Mouse (Mus musculus) ES-Bruce4 (cell line): ENCODE data around the gene Sdc1. TPM values are rescaled to one million over a fixed set of nuclear protein-coding genes. Genes with fewer than 3 reads are reported as not detected.
A peak's percentile ranks its signal among the peaks of the same experiment; 100 is the strongest.

Experiments used
- H3K27ac ChIP-seq: 2 replicates; pipeline ENCODE4 v1.5.1; 2012; ENCODE audit warnings: low read length, inconsistent platforms; ENCODE audit not compliant: insufficient read depth
- H3K27me3 ChIP-seq: 2 replicates; pipeline ENCODE4 v1.6.1; 2012; ENCODE audit warnings: mild to moderate bottlenecking, low read length, inconsistent platforms; ENCODE audit not compliant: control insufficient read depth, poor library complexity, insufficient read depth, severe bottlenecking
- H3K36me3 ChIP-seq: 2 replicates; pipeline ENCODE4 v1.6.1; 2012; ENCODE audit warnings: inconsistent platforms, mild to moderate bottlenecking, low read length, moderate library complexity; ENCODE audit not compliant: control insufficient read depth, poor library complexity, insufficient read depth, severe bottlenecking
- H3K4me1 ChIP-seq: one replicate; pipeline ENCODE4 v1.8.1; 2011; ENCODE audit warnings: low read length; ENCODE audit not compliant: control insufficient read depth, insufficient read depth
- H3K4me3 ChIP-seq: 2 replicates; pipeline ENCODE4 v1.5.1; 2011; ENCODE audit warnings: low read depth, mild to moderate bottlenecking, low read length
- H3K9ac ChIP-seq: 2 replicates; pipeline ENCODE4 v1.6.1; 2012; ENCODE audit warnings: low read depth, mild to moderate bottlenecking, inconsistent platforms; ENCODE audit not compliant: poor library complexity, severe bottlenecking
- H3K9me3 ChIP-seq: replicated peaks from 2 replicates; pipeline ENCODE4 v1.6.1; 2012; ENCODE audit warnings: mild to moderate bottlenecking, low read length, inconsistent platforms; ENCODE audit not compliant: control insufficient read depth, poor library complexity, insufficient read depth, severe bottlenecking
- CTCF ChIP-seq: IDR thresholded peaks from one replicate; pipeline ENCODE4 v1.8.1; 2011; ENCODE audit warnings: low read depth, low read length
- EP300 ChIP-seq: IDR thresholded peaks from 2 replicates; pipeline ENCODE4 v1.6.1; 2011; ENCODE audit warnings: low read depth, low read length; ENCODE audit not compliant: insufficient read depth
- POLR2A ChIP-seq: IDR thresholded peaks from one replicate; pipeline ENCODE4 v1.8.1; 2011; ENCODE audit warnings: low read length; ENCODE audit not compliant: insufficient read depth
- polyA plus RNA-seq: library from polyadenylated mRNA; stranded (reverse); fragments of >200 nt; gene quantifications from 2 replicates; pipeline ENCODE4 v1.2.4, GENCODE M21; 2011; ENCODE audit warnings: low read depth; ENCODE audit not compliant: missing spikeins, insufficient read depth, insufficient read length

Sdc1 gene
- 41.8 and 42.8 TPM in 2 replicates for polyA plus RNA-seq

- TF ChIP-seq CTCF (peak; percentile 47), POLR2A (no peak)
- H3K36me3 ChIP-seq: no peaks in the 10 kb centered on the region
- no peaks in the 10 kb centered on the region for H3K9me3 ChIP-seq
- H3K4me3 ChIP-seq: peak within 1 kb of the TSS; percentile 94
- H3K9ac ChIP-seq: peak within 1 kb of the TSS; percentile 86
- no peaks in the 10 kb centered on the region for H3K27me3 ChIP-seq
- H3K27ac ChIP-seq: no peak within 1 kb of the TSS
- no peaks in the 10 kb centered on the region for H3K4me1 ChIP-seq
Measured at GRCm38 (mm10) chr12:8770946-8771843, at the start of gene Sdc1. Sdc1 (plus strand) TSS chr12:8771323.

- H3K36me3 ChIP-seq: peaks cover 48% of the 10 kb centered on the region
- H3K4me3 ChIP-seq: no peak overlapping the region
- no peaks in the 10 kb centered on the region for H3K27me3 ChIP-seq
- no peak for TF ChIP-seq EP300
- TF ChIP-seq CTCF: no peak
- no peak for TF ChIP-seq POLR2A
- no peak overlapping the region for H3K9ac ChIP-seq
- H3K9me3 ChIP-seq: no peaks in the 10 kb centered on the region
- no peaks in the 10 kb centered on the region for H3K4me1 ChIP-seq
- H3K27ac ChIP-seq: no peak overlapping the region
Measured at GRCm38 (mm10) chr12:8726890-8727289, 44.2 kb upstream of the Sdc1 start.

- no peaks in the 10 kb centered on the region for H3K27me3 ChIP-seq
- no peaks in the 10 kb centered on the region for H3K9me3 ChIP-seq
- H3K36me3 ChIP-seq: peaks cover 45% of the 10 kb centered on the region
- no peak overlapping the region for H3K4me3 ChIP-seq
- TF ChIP-seq EP300: no peak
- TF ChIP-seq CTCF: no peak
- no peak for TF ChIP-seq POLR2A
- no peak overlapping the region for H3K9ac ChIP-seq
- H3K27ac ChIP-seq: no peak overlapping the region
- no peaks in the 10 kb centered on the region for H3K4me1 ChIP-seq
Measured at GRCm38 (mm10) chr12:8728739-8729138, 42.4 kb upstream of the Sdc1 start.

GRCm38 (mm10) chr12:8753654-8754053, 17.5 kb upstream of the Sdc1 start:
- no peak overlapping the region for H3K9ac ChIP-seq
- TF ChIP-seq POLR2A: no peak
- TF ChIP-seq EP300: no peak
- no peak for TF ChIP-seq CTCF
- H3K4me1 ChIP-seq: no peaks in the 10 kb centered on the region
- H3K27ac ChIP-seq: no peak overlapping the region
- H3K27me3 ChIP-seq: no peaks in the 10 kb centered on the region
- peaks cover 27% of the 10 kb centered on the region for H3K36me3 ChIP-seq
- H3K9me3 ChIP-seq: peaks cover 5% of the 10 kb centered on the region; the same call in 1 of the 2 replicates
- H3K4me3 ChIP-seq: no peak overlapping the region

GRCm38 (mm10) chr12:8754116-8754515, 17.0 kb upstream of the Sdc1 start:
- Histone ChIP-seq H3K36me3 (peaks cover 22% of the 10 kb centered on the region), H3K27me3 (no peaks in the 10 kb centered on the region), H3K4me1 (peaks cover 1% of the 10 kb centered on the region), H3K9me3 (peaks cover 5% of the 10 kb centered on the region; the same call in 1 of the 2 replicates), H3K9ac (no peak overlapping the region), H3K27ac (no peak overlapping the region), H3K4me3 (no peak overlapping the region)
- TF ChIP-seq EP300: no peak
- TF ChIP-seq POLR2A: no peak
- TF ChIP-seq CTCF: no peak

GRCm38 (mm10) chr12:8758029-8758428, 13.1 kb upstream of the Sdc1 start:
- H3K27me3 ChIP-seq: no peaks in the 10 kb centered on the region
- no peak overlapping the region for H3K27ac ChIP-seq
- H3K4me3 ChIP-seq: no peak overlapping the region
- H3K9me3 ChIP-seq: peaks cover 5% of the 10 kb centered on the region; the same call in 1 of the 2 replicates
- no peak overlapping the region for H3K9ac ChIP-seq
- TF ChIP-seq EP300: no peak
- TF ChIP-seq POLR2A: no peak
- peak; percentile 17 for TF ChIP-seq CTCF
- H3K4me1 ChIP-seq: peaks cover 1% of the 10 kb centered on the region
- H3K36me3 ChIP-seq: peaks cover 3% of the 10 kb centered on the region
